Mouse (Mus musculus) kidney, adult 2 months (tissue): ENCODE measurements at regions not wholly inside any gene's neighbourhood (a gene's known extent, or its start where the extent isn't known, plus 50 kb on each side); places are given as distances from the start of the nearest gene placed in this dataset.

ENCODE experiments used
- DNase-seq: peaks from one replicate; pipeline ENCODE4 v3.0.0; 2021
- H3K27ac ChIP-seq: fragments of 200-500 bp; 2 replicates; pipeline ENCODE4 v1.5.1; 2012; ENCODE audit warnings: low read depth, low read length, control low read depth, inconsistent platforms; ENCODE audit not compliant: insufficient read depth
- H3K27me3 ChIP-seq: fragments of 200-500 bp; replicated peaks from 2 replicates; pipeline ENCODE4 v1.6.1; 2012; ENCODE audit warnings: mild to moderate bottlenecking, moderate library complexity, low read length, inconsistent platforms; ENCODE audit not compliant: control insufficient read depth, insufficient read depth
- H3K36me3 ChIP-seq: fragments of 200-500 bp; 2 replicates; pipeline ENCODE4 v1.6.1; 2012; ENCODE audit warnings: mild to moderate bottlenecking, moderate library complexity, low read length, inconsistent platforms; ENCODE audit not compliant: control insufficient read depth, insufficient read depth
- H3K4me1 ChIP-seq: fragments of 200-500 bp; 2 replicates; pipeline ENCODE4 v1.6.1; 2011; ENCODE audit warnings: low read length; ENCODE audit not compliant: control insufficient read depth, insufficient read depth
- H3K4me3 ChIP-seq: fragments of 200-500 bp; 2 replicates; pipeline ENCODE4 v1.5.1; 2011; ENCODE audit warnings: mild to moderate bottlenecking, low read depth, low read length, control low read depth; ENCODE audit not compliant: insufficient read depth
- CTCF ChIP-seq: fragments of 200-500 bp; conservative IDR thresholded peaks from 2 replicates; pipeline ENCODE4 v1.5.1; 2011; ENCODE audit warnings: low read depth, mild to moderate bottlenecking, control low read depth, low read length, moderate library complexity, mixed read lengths; ENCODE audit not compliant: insufficient read depth, insufficient read length
- POLR2A ChIP-seq: fragments of 200-500 bp; IDR thresholded peaks from one replicate; pipeline ENCODE4 v1.6.1; 2011; ENCODE audit warnings: low read depth, low read length, control low read depth
- WGBS: fragments of 180-500 bp; shearing (Covaris S2); methylation state at CpG from one replicate; pipeline ENCODE4 v1.1.7; 2018; 5-methylcytosine and 5-hydroxymethylcytosine counted together

GRCm38 (mm10) chr14:24926086-24927048 is 439.4 kb downstream of the Rps24 start:
- no peak for DNase-seq
- H3K4me1 ChIP-seq: no peaks in the 10 kb centered on the region
- TF ChIP-seq CTCF (no peak), POLR2A (no peak)

GRCm38 (mm10) chr14:24928726-24929125 is 441.8 kb downstream of the Rps24 start:
- DNase-seq: no peak
- no peaks in the 10 kb centered on the region for H3K4me1 ChIP-seq
- no peak overlapping the region for H3K27ac ChIP-seq
- H3K4me3 ChIP-seq: no peak overlapping the region
- H3K36me3 ChIP-seq: no peaks in the 10 kb centered on the region
- 85% methylated on average over 3 of the region's 3 CpGs for WGBS
- no peaks in the 10 kb centered on the region for H3K27me3 ChIP-seq
- no peak for TF ChIP-seq POLR2A
- TF ChIP-seq CTCF: no peak

More at GRCm38 (mm10) chr14:24926086-24927048, 439.4 kb downstream of the Rps24 start:
- no peak overlapping the region for H3K4me3 ChIP-seq
- WGBS: 57% methylated on average over 11 of the region's 11 CpGs
- no peaks in the 10 kb centered on the region for H3K27me3 ChIP-seq
- no peak overlapping the region for H3K27ac ChIP-seq
- no peaks in the 10 kb centered on the region for H3K36me3 ChIP-seq

GRCm38 (mm10) chr14:24930251-24930650 is 443.3 kb downstream of the Rps24 start:
- no peak for DNase-seq
- TF ChIP-seq POLR2A: no peak
- no peak for TF ChIP-seq CTCF
- H3K4me3 ChIP-seq: no peak overlapping the region
- no peaks in the 10 kb centered on the region for H3K27me3 ChIP-seq
- 36% methylated on average over 7 of the region's 7 CpGs for WGBS
- no peaks in the 10 kb centered on the region for H3K36me3 ChIP-seq
- no peaks in the 10 kb centered on the region for H3K4me1 ChIP-seq
- H3K27ac ChIP-seq: no peak overlapping the region

- TF ChIP-seq POLR2A (no peak), CTCF (no peak)
- no peak overlapping the region for H3K27ac ChIP-seq
- H3K4me1 ChIP-seq: no peaks in the 10 kb centered on the region
- DNase-seq: no peak
- H3K36me3 ChIP-seq: no peaks in the 10 kb centered on the region
- no peaks in the 10 kb centered on the region for H3K27me3 ChIP-seq
- 85% methylated on average over 2 of the region's 2 CpGs for WGBS
- H3K4me3 ChIP-seq: no peak overlapping the region
Observed at GRCm38 (mm10) chr14:24937876-24938275, 451.0 kb downstream of the Rps24 start.

- Histone ChIP-seq H3K36me3 (no peaks in the 10 kb centered on the region), H3K27ac (no peak overlapping the region), H3K27me3 (no peaks in the 10 kb centered on the region), H3K4me1 (no peaks in the 10 kb centered on the region), H3K4me3 (no peak overlapping the region)
- TF ChIP-seq CTCF: no peak
- TF ChIP-seq POLR2A: no peak
- DNase-seq: no peak
- 63% methylated on average over 4 of the region's 4 CpGs for WGBS
Observed at GRCm38 (mm10) chr14:24939068-24939467, 452.1 kb downstream of the Rps24 start.

- no peak for TF ChIP-seq POLR2A
- TF ChIP-seq CTCF: no peak
- DNase-seq: peak; percentile 80
- no peaks in the 10 kb centered on the region for H3K36me3 ChIP-seq
- 52% methylated on average over 9 of the region's 9 CpGs for WGBS
- no peaks in the 10 kb centered on the region for H3K4me1 ChIP-seq
- no peak overlapping the region for H3K27ac ChIP-seq
- H3K27me3 ChIP-seq: no peaks in the 10 kb centered on the region
- H3K4me3 ChIP-seq: no peak overlapping the region
Observed at GRCm38 (mm10) chr14:24939476-24940200, 452.7 kb downstream of the Rps24 start.

- Histone ChIP-seq H3K4me1 (no peaks in the 10 kb centered on the region), H3K4me3 (no peak overlapping the region), H3K36me3 (no peaks in the 10 kb centered on the region), H3K27ac (no peak overlapping the region), H3K27me3 (no peaks in the 10 kb centered on the region)
- WGBS: 47% methylated on average over 2 of the region's 2 CpGs
- TF ChIP-seq CTCF: peak; percentile 31; the same call in 1 of the 2 replicates
- no peak for TF ChIP-seq POLR2A
- peak; percentile 5 for DNase-seq
Observed at GRCm38 (mm10) chr14:24945716-24946115, 458.8 kb downstream of the Rps24 start.
